Mouse (Mus musculus): ENCODE data around the gene Defb48.

Defb48 gene

GRCm38 (mm10) chr14:62928101-62928541, 56.2 kb downstream of the Defb48 start:
- DNase-seq (ENCODE audit: low read depth, low spot score) = no peak

Data from ZHBTc4 (cell line).